8 mouse cellular contexts compared by ENCODE assay signal in the genomic region with DNA sequence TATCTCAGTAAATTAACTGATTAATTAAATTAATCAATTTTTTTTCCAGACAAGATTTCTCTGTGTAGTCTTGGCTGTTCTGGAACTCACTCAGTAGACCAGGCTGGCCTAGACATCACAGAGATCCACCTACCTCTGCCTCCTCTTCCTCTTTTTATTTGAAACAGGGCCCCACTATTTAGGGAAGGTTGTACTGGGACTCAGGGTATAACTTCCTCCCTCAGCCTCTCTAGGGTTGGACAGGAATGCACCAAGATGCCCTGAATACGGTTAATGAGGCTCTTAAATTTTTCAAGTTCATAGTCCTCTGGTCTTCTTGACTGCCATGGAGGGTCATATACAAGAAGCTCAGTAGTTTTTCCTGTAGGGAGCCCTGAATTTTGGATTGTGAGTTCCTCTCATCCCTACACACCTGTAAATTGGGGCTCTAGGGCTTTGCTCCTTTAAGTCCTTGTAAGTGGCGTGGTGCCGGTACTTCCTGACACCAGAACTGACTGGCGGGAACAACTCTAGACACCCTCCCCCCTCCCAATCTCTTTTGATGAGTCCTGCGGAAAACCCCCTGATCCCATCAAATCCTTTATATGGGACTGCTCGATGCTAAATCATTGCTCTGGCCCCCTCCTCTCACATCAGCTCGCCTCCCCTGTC. TPM values are rescaled to one million over a fixed set of nuclear protein-coding genes. Genes with fewer than 3 reads are reported as not detected.
DNase-seq lines count a peak whose midpoint lies in the region; ATAC-seq and TF ChIP-seq lines count a peak whose summit lies in the region.

No protein-coding gene starts in this region.

- WGBS in lung, embryonic 14.5 days = 4% methylated on average over 7 of the region's 7 CpGs
- WGBS in embryonic facial prominence, embryonic 13.5 days = 3% methylated on average over 7 of the region's 7 CpGs
- 4% methylated on average over 7 of the region's 7 CpGs for WGBS in intestine, embryonic 15.5 days
- 6% methylated on average over 7 of the region's 7 CpGs for WGBS in midbrain, postnatal 0 days

- peaks cover 10% of the 10 kb centered on the region for H3K4me1 ChIP-seq in lung, embryonic 14.5 days (ENCODE audit: insufficient read depth)
- H3K4me1 ChIP-seq in embryonic facial prominence, embryonic 13.5 days = peaks cover 16% of the 10 kb centered on the region
- 0 out of 2 replicates have a peak, but pooled peaks cover 7% of the 10 kb centered on the region for H3K4me1 ChIP-seq in intestine, embryonic 15.5 days (replicated peaks)
- peaks cover 8% of the 10 kb centered on the region for H3K4me1 ChIP-seq in midbrain, postnatal 0 days (ENCODE audit: insufficient read depth, low read length)

- H3K36me3 ChIP-seq in lung, embryonic 14.5 days (ENCODE audit: insufficient read depth) = no peaks in the 10 kb centered on the region; the same call in 1 of the 2 replicates
- H3K36me3 ChIP-seq in embryonic facial prominence, embryonic 13.5 days = peaks cover 5% of the 10 kb centered on the region
- H3K36me3 ChIP-seq in intestine, embryonic 15.5 days = no peaks in the 10 kb centered on the region
- no peaks in the 10 kb centered on the region for H3K36me3 ChIP-seq in midbrain, postnatal 0 days (ENCODE audit: insufficient read depth, low read length)

- peak overlapping the region; percentile 83 for H3K9ac ChIP-seq in lung, embryonic 14.5 days
- H3K9ac ChIP-seq in embryonic facial prominence, embryonic 13.5 days = peak overlapping the region; percentile 91
- peak overlapping the region; percentile 95 for H3K9ac ChIP-seq in intestine, embryonic 15.5 days
- H3K9ac ChIP-seq in midbrain, postnatal 0 days (replicated peaks; ENCODE audit: low read length, poor library complexity, severe bottlenecking) = peak overlapping the region; percentile 86

- TF ChIP-seq CTCF in lung, embryonic 14.5 days (IDR thresholded peaks at IDR 0.05; ENCODE audit: low read depth) = no peak
- no peak for TF ChIP-seq CTCF in midbrain, postnatal 0 days (IDR thresholded peaks at IDR 0.05)

- H3K27me3 ChIP-seq in lung, embryonic 14.5 days (ENCODE audit: insufficient read depth, low read length) = no peaks in the 10 kb centered on the region
- H3K27me3 ChIP-seq in embryonic facial prominence, embryonic 13.5 days = no peaks in the 10 kb centered on the region
- no peaks in the 10 kb centered on the region for H3K27me3 ChIP-seq in intestine, embryonic 15.5 days (replicated peaks)
- no peaks in the 10 kb centered on the region for H3K27me3 ChIP-seq in midbrain, postnatal 0 days (ENCODE audit: insufficient read depth, low read length)

- peak overlapping the region; percentile 83 for H3K4me2 ChIP-seq in lung, embryonic 14.5 days
- peak overlapping the region; percentile 80 for H3K4me2 ChIP-seq in embryonic facial prominence, embryonic 13.5 days
- peak overlapping the region; percentile 84 for H3K4me2 ChIP-seq in intestine, embryonic 15.5 days (replicated peaks)
- H3K4me2 ChIP-seq in midbrain, postnatal 0 days (ENCODE audit: low read depth, low read length, poor library complexity, severe bottlenecking) = peak overlapping the region; percentile 87

- peak; percentile 23; the same call in 1 of the 2 replicates for ATAC-seq in lung, embryonic 14.5 days (ENCODE audit: insufficient read depth)
- no peak for ATAC-seq in embryonic facial prominence, embryonic 13.5 days (ENCODE audit: insufficient number of reproducible peaks, insufficient read depth, low FRiP score, low TSS enrichment, low read depth)
- peak; percentile 18; the same call in 1 of the 2 replicates for ATAC-seq in intestine, embryonic 15.5 days
- ATAC-seq in midbrain, postnatal 0 days (ENCODE audit: low FRiP score) = 0 out of 2 replicates have a peak, but pooled peaks have one; percentile 28

- peak overlapping the region; percentile 58 for H3K27ac ChIP-seq in lung, embryonic 14.5 days (ENCODE audit: low read depth)
- H3K27ac ChIP-seq in embryonic facial prominence, embryonic 13.5 days = peak overlapping the region; percentile 48; the same call in 1 of the 2 replicates
- H3K27ac ChIP-seq in intestine, embryonic 15.5 days = peak overlapping the region; percentile 88
- H3K27ac ChIP-seq in midbrain, postnatal 0 days (ENCODE audit: low read depth, low read length) = peak overlapping the region; percentile 79

- peak overlapping the region; percentile 87 for H3K4me3 ChIP-seq in lung, embryonic 14.5 days (ENCODE audit: low read depth, low read length)
- H3K4me3 ChIP-seq in embryonic facial prominence, embryonic 13.5 days = peak overlapping the region; percentile 90
- H3K4me3 ChIP-seq in intestine, embryonic 15.5 days (replicated peaks) = peak overlapping the region; percentile 96
- peak overlapping the region; percentile 89 for H3K4me3 ChIP-seq in midbrain, postnatal 0 days (ENCODE audit: low read depth, low read length)

- no peaks in the 10 kb centered on the region for H3K9me3 ChIP-seq in lung, embryonic 14.5 days (ENCODE audit: low read depth, low read length)
- H3K9me3 ChIP-seq in embryonic facial prominence, embryonic 13.5 days = no peaks in the 10 kb centered on the region
- no peaks in the 10 kb centered on the region for H3K9me3 ChIP-seq in intestine, embryonic 15.5 days
- no peaks in the 10 kb centered on the region for H3K9me3 ChIP-seq in midbrain, postnatal 0 days (ENCODE audit: low read length)

- no peak for DNase-seq in lung, embryonic 14.5 days
- DNase-seq in lung, postnatal 25 days (ENCODE audit: low spot score) = no peak
- peak; percentile 10 for DNase-seq in midbrain, postnatal 0 days (ENCODE audit: low spot score)
- no peak for DNase-seq in layer of hippocampus, adult 11-12 months (ENCODE audit: low spot score)
- DNase-seq in urinary bladder, postnatal 25 days (ENCODE audit: low spot score) = no peak
- no peak for DNase-seq in frontal cortex, postnatal 10 days (ENCODE audit: low spot score in 2 of 2)

RNA-seq across cellular contexts. Expression of gene Bri3bp, which starts 0.7 kb away (rescaled TPM):
- 37.6 and 37.9 TPM in 2 replicates for polyA plus RNA-seq in lung, embryonic 14.5 days (2014; fragmentation: Nextera tagmentation; extraction: Ambion mirVana)
- polyA plus RNA-seq in embryonic facial prominence, embryonic 13.5 days (2015; fragmentation: Nextera tagmentation; extraction: Ambion mirVana) = 33.5 and 36.1 TPM in 2 replicates
- polyA plus RNA-seq in intestine, embryonic 15.5 days (2015; fragmentation: Nextera tagmentation; extraction: Ambion mirVana) = 59.6 and 60.4 TPM in 2 replicates
- 89.5 and 96.0 TPM in 2 replicates for total RNA-seq in midbrain, postnatal 0 days (2014; rRNA removed)
- polyA plus RNA-seq in midbrain, postnatal 0 days (2015; fragmentation: Nextera tagmentation; extraction: Ambion mirVana) = 42.3 and 43.9 TPM in 2 replicates

RNA-seq across cellular contexts. Expression of gene Dhx37, which starts 6.8 kb away (rescaled TPM):
- polyA plus RNA-seq in lung, embryonic 14.5 days (2014; fragmentation: Nextera tagmentation; extraction: Ambion mirVana) = 11.9 and 13.3 TPM in 2 replicates
- polyA plus RNA-seq in embryonic facial prominence, embryonic 13.5 days (2015; fragmentation: Nextera tagmentation; extraction: Ambion mirVana) = 13.9 and 14.7 TPM in 2 replicates
- 10.7 and 11.3 TPM in 2 replicates for polyA plus RNA-seq in intestine, embryonic 15.5 days (2015; fragmentation: Nextera tagmentation; extraction: Ambion mirVana)
- 17.8 and 32.9 TPM in 2 replicates for total RNA-seq in midbrain, postnatal 0 days (2014; rRNA removed)
- polyA plus RNA-seq in midbrain, postnatal 0 days (2015; fragmentation: Nextera tagmentation; extraction: Ambion mirVana) = 10.9 TPM in 2 replicates

RNA-seq across cellular contexts. Expression of gene Aacs, which starts 34.9 kb away (rescaled TPM):
- polyA plus RNA-seq in lung, embryonic 14.5 days (2014; fragmentation: Nextera tagmentation; extraction: Ambion mirVana) = 37.1 and 42.7 TPM in 2 replicates
- polyA plus RNA-seq in embryonic facial prominence, embryonic 13.5 days (2015; fragmentation: Nextera tagmentation; extraction: Ambion mirVana) = 36.8 and 38.1 TPM in 2 replicates
- 73.0 and 77.0 TPM in 2 replicates for polyA plus RNA-seq in intestine, embryonic 15.5 days (2015; fragmentation: Nextera tagmentation; extraction: Ambion mirVana)
- 104 and 112 TPM in 2 replicates for total RNA-seq in midbrain, postnatal 0 days (2014; rRNA removed)
- 84.8 and 86.5 TPM in 2 replicates for polyA plus RNA-seq in midbrain, postnatal 0 days (2015; fragmentation: Nextera tagmentation; extraction: Ambion mirVana)

RNA-seq across cellular contexts. Expression of gene Ubc, which starts 50.7 kb away (rescaled TPM):
- polyA plus RNA-seq in lung, embryonic 14.5 days (2014; fragmentation: Nextera tagmentation; extraction: Ambion mirVana) = 1,057 and 1,103 TPM in 2 replicates
- polyA plus RNA-seq in embryonic facial prominence, embryonic 13.5 days (2015; fragmentation: Nextera tagmentation; extraction: Ambion mirVana) = 979 and 1,012 TPM in 2 replicates
- 875 and 888 TPM in 2 replicates for polyA plus RNA-seq in intestine, embryonic 15.5 days (2015; fragmentation: Nextera tagmentation; extraction: Ambion mirVana)
- total RNA-seq in midbrain, postnatal 0 days (2014; rRNA removed) = 915 and 958 TPM in 2 replicates
- polyA plus RNA-seq in midbrain, postnatal 0 days (2015; fragmentation: Nextera tagmentation; extraction: Ambion mirVana) = 1,268 and 1,306 TPM in 2 replicates

RNA-seq across cellular contexts. Expression of gene Gm10382, which starts 51.6 kb away (rescaled TPM):
- polyA plus RNA-seq in lung, embryonic 14.5 days (2014; fragmentation: Nextera tagmentation; extraction: Ambion mirVana) = 0.45 and 0.46 TPM in 2 replicates
- polyA plus RNA-seq in embryonic facial prominence, embryonic 13.5 days (2015; fragmentation: Nextera tagmentation; extraction: Ambion mirVana) = 0.29 and 0.34 TPM in 2 replicates
- 0.23 and 0.40 TPM in 2 replicates for polyA plus RNA-seq in intestine, embryonic 15.5 days (2015; fragmentation: Nextera tagmentation; extraction: Ambion mirVana)
- total RNA-seq in midbrain, postnatal 0 days (2014; rRNA removed) = not detected in 2 replicates
- polyA plus RNA-seq in midbrain, postnatal 0 days (2015; fragmentation: Nextera tagmentation; extraction: Ambion mirVana) = 0.67 and 0.83 TPM in 2 replicates
